Mouse (Mus musculus) adrenal gland (tissue): Measurements from ENCODE around the gene Ppp1r1c.

Source experiments
- intact Hi-C: fragments of 180-260 bp; cut with DNase I; formaldehyde crosslinking; loops from one replicate; pipeline ENCODE4 v1.15.1; 2025

The Ppp1r1c gene

DNA sequence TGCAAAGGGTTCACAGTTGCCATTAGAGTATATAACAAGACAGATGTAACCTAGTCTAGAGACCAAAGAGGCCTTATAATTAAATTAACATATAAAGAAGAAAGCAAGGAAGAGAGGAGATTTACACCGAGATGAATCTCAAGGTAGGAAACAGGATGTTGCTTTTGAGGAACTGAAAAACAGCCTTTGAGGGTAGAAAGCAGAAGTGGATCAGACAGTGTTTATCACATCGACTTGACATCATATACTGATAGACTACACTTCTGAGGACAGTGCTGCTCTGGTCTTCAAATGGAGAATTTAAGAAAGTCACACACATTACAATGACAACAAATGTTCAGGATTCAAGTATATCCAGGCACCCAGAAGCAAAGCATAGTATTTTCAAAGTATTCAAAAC lies 34.4 kb downstream of the Ppp1r1c start:
- intact Hi-C loops, result no loop called here

GRCm38 (mm10) chr2:79744164-79744563 lies 36.6 kb downstream of the Ppp1r1c start:
- intact Hi-C loops, result no loop called here

DNA sequence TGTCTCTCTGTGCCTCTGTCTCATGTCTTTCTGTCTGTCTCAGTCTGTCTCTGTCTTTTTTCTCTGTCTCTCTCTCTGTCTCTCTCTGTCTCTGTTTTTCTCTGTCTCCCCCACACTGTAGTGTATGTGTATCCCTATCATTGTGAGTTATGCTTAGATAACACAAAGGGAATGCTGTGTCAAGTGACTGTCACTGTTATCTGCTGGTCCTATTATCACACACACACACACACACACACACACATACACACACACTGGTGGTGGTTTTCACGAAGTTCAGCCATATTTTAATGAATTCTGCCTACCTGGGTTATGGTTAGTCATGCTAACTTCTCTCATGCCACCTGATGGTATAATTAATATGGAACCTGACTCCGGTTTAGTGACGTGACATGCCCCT lies 44.1 kb downstream of the Ppp1r1c start:
- intact Hi-C loops, result no loop called here

- intact Hi-C loops, result no loop called here
Measured at GRCm38 (mm10) chr2:79760018-79760417, 52.4 kb downstream of the Ppp1r1c start.

DNA sequence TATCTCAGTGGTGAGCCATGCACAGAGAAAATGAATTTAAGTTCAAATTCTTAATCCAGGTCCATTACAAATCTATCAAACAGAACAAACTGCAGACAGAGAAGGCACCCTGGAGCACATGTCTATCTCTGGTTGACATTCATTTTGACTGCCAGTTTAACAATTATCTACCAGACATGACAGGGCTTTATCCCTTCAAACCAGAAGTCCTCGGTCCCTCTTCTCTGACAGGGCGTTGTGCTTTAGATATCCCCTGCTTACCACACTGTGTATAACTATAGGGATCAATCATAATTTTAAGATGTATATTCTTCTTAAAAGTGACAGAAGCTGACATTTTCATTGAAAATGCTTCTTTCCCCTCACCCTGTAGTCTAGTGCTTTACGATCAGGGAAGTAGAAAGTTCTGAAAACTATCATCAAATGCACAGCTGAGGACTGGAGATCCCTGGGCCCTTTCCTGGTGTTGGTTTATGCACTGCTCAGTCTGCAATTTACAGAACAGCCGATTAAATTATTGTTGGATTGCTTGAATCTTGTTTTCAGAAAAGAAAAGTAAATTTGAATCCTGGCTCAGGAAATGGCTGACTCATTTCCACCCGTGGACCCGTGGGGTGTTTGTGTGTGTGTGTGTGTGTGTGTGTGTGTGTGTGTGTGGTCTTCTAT lies 55.3 kb downstream of the Ppp1r1c start:
- intact Hi-C loops, result no loop called here

DNA sequence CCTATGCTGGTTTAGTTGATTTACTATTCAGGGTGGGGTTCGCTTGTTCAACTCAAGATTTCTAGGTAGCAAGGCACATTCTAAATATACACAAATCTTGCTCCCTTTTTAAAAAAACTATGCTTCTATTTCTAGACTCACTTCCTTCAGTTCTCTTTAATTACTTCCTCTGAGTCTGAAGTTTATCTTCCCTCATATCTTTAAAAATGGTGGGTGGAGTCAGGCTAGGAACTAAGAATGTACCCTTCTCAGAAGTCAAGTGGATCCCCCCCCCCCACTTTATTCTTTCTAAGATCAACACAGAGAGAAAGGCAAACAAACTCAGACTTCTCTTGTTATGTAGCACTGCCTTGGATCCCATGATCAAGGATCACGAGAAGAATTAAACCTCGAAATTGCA lies 57.5 kb downstream of the Ppp1r1c start:
- intact Hi-C loops, result no loop called here

DNA sequence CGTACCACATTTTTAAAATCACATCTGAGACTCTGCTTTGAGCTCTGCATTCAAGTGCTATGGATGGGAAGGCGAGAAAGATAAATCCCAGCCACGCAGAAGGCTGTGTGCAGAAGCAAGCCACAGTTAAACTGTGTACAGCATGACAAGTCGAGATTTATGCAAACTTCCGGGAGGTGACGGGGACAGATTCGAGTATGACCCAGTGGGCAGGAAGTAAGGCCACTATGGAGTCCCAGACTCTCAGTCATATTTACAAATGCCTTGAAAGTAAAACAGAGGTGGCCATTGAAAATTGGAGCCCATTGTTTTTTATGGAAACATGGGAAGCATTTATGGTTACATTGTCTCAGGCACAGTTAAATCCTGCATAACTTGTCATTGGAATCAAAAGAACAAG lies 58.1 kb downstream of the Ppp1r1c start:
- intact Hi-C loops, result no loop called here

GRCm38 (mm10) chr2:79768625-79769024 lies 61.0 kb downstream of the Ppp1r1c start:
- intact Hi-C loops, result no loop called here

GRCm38 (mm10) chr2:79770307-79770706 lies 62.7 kb downstream of the Ppp1r1c start:
- intact Hi-C loops, result loop anchor here (5.0 to 10.0 kb wide), 3 partner anchors 103 to 396 kb away; no protein-coding TSS in a partner anchor

- intact Hi-C loops, result loop anchor here (5.0 to 10.0 kb wide), 3 partner anchors 107 to 400 kb away; no protein-coding TSS in a partner anchor
Measured at GRCm38 (mm10) chr2:79774372-79774771, 66.8 kb downstream of the Ppp1r1c start.

DNA sequence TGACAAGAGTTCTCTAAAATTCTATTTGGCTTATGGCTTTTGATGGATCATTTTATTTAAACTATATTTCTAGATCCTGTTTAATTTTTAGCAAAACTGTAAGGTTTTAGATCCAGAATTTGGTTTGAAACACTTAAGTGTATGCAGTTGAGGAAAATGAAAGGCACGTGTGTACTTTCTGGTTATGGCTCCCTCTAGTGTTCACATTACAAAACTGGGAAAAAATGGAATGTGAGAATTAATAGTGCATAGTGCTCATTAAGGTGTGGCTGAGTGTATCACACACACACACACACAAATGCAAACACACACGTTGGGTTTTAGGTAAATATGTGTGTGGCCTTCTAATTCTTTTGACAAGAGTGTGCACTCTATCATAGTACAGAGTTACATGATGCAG lies 70.2 kb downstream of the Ppp1r1c start:
- intact Hi-C loops, result loop anchor here (10.0 kb wide), 1 partner anchor 403 kb away; no protein-coding TSS in a partner anchor

GRCm38 (mm10) chr2:79780772-79781171 lies 73.2 kb downstream of the Ppp1r1c start:
- intact Hi-C loops, result no loop called here

DNA sequence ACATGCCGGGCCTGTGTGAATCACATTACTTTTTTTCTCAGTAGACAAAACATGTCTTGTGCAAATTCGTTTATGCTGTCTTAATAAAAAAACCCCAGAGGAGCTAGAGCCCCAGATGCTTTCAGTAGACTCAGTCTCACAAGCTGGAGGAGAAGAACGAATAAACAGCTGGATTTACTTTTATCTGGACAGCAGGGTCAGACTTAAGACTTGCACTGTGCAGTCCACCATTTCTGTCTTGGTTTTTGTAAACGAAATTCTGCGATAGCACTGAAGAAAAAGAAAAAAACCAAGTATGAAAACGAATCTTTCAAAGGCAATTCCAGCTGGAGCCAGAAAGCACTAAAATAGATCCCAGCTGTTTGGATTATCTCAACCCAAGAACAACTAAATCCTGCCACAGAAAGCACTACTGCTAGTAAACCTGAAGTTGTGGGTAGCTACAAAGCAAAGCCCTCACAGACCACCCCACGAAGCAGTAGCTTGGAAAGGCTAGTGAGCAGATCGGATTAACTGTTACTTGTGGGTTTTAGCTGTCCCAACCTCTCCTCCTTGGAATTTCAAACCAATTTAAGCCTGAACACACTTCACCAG lies 78.1 kb downstream of the Ppp1r1c start:
- intact Hi-C loops, result no loop called here

DNA sequence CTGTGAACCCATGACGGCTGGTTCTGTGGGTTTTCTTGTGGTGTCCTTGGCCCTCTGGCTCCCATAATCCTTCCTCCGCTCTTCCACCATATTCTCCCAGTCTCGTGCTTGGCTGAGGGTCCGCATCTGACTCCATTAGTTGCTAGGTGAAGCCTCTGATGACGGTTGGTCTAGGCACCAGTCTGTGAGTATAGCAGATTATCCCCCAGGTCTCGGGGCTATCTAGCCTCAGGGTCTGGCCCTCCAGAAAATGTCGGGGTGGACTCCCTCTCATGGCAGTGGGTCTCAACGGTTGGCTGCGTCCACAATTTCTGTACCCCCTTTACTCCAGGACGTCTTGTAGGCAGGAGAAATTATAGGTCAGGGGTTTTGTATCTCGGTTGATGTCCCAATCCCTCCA lies 78.9 kb downstream of the Ppp1r1c start:
- intact Hi-C loops, result no loop called here

DNA sequence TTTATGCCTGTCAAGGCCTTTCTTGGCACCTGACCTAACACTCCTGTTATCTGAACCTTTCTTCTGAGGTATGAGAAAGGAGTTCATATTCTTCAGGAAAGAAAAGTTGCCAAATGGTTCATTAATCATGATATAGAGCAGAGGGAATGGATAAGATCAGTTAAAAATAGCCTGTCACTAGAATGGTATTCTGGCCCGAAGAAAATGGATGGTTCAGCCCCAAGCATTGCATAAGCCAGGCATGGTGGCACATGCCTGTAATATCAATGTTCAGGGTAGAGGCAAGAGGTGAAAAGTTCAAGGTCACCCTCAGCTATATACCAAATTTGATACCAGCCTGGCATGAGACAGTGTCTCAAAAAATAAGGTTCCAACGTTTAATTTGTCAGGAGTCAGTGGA lies 85.6 kb downstream of the Ppp1r1c start:
- intact Hi-C loops, result no loop called here

DNA sequence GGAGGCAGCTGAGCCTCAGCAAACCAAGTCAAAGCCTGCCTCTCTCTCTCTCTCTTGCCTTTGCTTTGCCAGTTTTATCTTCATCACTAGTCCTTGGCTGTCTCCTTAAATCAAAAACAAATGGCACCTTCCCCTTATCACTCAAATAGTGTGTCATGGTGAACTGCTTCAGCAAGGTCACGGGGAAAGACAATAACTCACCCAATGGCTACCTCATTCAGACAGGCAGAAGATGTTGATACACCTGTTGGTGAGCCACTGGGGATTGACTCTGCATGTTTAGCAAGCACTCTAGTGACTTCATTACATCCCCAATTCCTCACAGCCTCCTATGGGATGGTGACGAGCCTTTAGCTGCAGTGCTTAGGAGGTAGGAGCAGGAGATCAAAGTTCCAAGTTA lies 89.9 kb downstream of the Ppp1r1c start:
- intact Hi-C loops, result no loop called here

- intact Hi-C loops, result no loop called here
Measured at GRCm38 (mm10) chr2:79798627-79799026, 91.0 kb downstream of the Ppp1r1c start.

DNA sequence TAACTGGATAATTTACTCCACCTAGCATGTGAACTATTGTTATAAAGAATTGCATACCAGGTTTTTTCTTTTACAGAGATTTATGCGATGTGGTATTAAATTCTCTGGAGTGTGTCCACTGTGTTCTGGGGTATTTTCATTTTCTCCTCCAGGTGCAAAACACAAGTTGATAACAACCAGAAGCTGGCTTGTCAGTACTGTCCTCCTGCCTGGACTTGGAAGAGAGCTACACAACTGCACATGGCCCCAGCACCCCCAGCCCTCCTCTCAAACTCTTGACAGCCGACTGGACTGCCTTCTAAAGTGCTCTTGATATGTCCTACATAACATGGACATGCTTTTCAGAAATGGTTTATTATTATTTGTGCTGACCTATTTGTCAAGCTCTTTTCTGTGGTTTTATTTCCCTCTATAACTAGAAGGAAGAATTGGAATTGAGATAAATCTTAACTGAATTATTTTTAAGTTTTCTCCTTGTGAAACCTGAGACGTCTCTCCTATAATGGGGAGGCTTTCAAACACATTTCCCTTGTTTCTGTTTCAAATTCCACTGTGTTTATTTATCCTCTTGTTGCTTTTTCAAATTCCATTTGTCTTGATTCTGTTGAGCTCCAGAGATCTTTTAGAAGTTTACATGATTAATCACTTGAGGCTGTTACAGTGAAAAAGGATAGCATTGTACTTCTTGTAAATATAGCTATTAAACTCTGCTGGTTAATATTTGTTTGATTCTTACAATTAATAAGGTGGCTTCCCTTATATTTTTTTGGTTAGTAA lies 108.3 kb downstream of the Ppp1r1c start:
- intact Hi-C loops, result no loop called here

- intact Hi-C loops, result no loop called here
Measured at GRCm38 (mm10) chr2:79819543-79819942, 112.0 kb downstream of the Ppp1r1c start.

DNA sequence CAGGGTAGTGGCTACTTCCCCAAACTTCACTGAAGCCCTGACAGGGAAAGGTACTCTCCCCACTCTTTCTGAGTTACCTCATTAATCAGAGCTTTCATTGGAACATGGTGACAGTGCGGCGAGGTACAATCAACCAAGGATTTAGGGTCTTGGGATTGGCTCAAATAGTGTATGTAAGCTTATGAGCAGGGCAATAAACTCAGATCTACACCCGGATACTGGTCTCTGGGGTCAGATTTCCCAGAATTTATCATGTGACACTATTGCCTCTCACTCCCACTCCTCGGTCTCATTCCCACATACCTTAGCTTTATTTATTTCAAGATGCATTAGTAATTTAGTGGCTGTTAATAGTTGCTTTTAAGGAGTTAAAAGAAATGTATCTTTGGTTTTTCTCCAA lies 118.3 kb downstream of the Ppp1r1c start:
- intact Hi-C loops, result no loop called here

DNA sequence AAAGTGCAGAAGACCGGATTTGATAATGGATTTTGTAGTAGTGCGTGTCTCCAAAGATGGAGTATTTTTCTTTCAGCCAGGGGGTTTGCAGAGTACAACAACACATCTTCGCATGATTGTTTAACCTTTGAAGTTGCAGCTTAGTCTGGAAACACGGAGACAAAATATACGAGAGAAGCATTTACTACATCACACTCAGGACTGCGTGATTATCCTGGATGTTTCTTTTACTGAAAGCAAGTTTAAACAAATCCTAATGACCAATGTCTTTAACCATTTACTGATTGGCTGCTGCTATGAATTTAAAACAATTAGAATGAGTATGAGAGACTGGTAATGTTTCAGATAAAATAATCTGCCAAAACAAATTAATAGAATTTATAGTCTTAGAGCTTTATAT lies 131.5 kb downstream of the Ppp1r1c start:
- intact Hi-C loops, result no loop called here

DNA sequence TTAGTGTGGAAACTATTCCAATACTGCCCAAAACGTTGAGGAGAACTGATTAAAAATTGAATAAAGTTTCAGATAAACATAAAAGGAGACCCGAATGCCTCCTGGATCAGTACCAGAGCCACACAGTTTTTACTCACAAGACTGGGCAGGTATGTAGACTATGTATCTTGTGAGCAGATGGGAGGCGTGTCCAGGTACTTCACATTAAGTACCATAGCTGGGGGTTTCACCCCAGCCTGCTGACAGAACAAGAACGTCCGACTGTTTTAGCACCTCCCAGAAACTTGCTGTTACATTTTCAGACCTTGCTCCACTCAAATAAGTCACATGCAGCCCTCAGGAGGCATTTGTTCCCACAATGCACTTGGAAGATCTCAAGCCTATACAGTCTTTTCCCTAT lies 131.9 kb downstream of the Ppp1r1c start:
- intact Hi-C loops, result no loop called here
